Mouse (Mus musculus) liver, adult 2 months (tissue): Measurements from ENCODE around the gene Lyve1.

Source experiments
- CTCF ChIP-seq: fragments of 200-500 bp; IDR thresholded peaks from 2 replicates; pipeline ENCODE4 v1.5.1; 2011; ENCODE audit warnings: low read depth, low read length, control low read depth
- POLR2A ChIP-seq: fragments of 200-500 bp; IDR thresholded peaks from 2 replicates; pipeline ENCODE4 v1.6.1; 2011; ENCODE audit warnings: low read length, control low read depth; ENCODE audit not compliant: insufficient read depth; ENCODE audit errors: extremely low read depth

GRCm38 (mm10) chr7:110834522-110834921, 28.5 kb downstream of the Lyve1 start:
- TF ChIP-seq CTCF, result no peak
- no peak for TF ChIP-seq POLR2A
